Mouse (Mus musculus): ENCODE measurements around the gene Srarp. TPM values are rescaled to one million over a fixed set of nuclear protein-coding genes. Genes with fewer than 3 reads are reported as not detected.

Srarp gene
- not detected in 2 replicates for total RNA-seq (2017)

DNA sequence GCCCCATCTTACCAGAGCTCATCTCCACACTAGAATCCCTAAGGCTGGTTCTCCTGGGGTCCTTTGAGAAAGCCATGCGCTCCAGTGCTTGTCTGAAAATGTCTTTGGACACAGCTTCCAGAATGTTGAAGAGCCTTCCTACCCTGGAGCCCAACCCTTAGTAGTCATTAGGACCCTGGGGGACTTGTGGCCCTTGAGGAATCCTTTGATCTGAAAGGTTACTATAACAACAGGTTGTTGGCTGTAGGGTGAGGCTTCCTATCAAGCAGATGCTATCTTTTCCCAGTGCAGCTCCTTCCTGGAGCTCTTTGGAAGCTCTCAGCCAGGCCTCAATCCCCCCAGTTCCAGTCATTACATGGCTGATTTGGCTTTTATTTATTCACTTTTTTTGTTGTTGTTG lies at the start of gene Srarp:
Gene Srarp (minus strand): TSS at position 132 of the 400 bp plus-strand sequence.
- ATAC-seq (replicated peaks; ENCODE audit: low read depth, poor library complexity, severe bottlenecking): no peak

- ATAC-seq (replicated peaks; ENCODE audit: low read depth, poor library complexity, severe bottlenecking): no peak
Measured at GRCm38 (mm10) chr4:141484071-141484470, 48.2 kb upstream of the Srarp start.

DNA sequence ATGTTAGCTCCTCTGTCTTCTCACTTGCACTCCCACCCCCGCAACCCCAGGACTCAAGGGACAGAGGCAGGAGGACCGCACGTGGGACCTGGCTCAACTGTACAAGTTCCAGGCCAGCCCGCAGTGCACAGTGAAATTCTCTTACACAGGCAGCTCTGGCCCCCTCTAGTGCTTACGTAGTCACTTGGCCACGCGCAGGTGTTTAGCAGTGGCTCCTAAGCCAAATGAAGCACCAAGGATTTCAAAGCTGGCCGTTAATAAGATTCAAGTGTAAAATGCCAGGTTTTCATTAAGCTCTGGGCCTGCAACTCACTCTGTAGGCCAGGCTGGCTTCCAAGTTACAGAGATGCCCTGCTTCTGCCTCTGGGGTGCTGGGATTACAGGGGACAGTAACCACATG lies 43.5 kb upstream of the Srarp start:
- ATAC-seq (replicated peaks; ENCODE audit: low read depth, poor library complexity, severe bottlenecking): no peak

DNA sequence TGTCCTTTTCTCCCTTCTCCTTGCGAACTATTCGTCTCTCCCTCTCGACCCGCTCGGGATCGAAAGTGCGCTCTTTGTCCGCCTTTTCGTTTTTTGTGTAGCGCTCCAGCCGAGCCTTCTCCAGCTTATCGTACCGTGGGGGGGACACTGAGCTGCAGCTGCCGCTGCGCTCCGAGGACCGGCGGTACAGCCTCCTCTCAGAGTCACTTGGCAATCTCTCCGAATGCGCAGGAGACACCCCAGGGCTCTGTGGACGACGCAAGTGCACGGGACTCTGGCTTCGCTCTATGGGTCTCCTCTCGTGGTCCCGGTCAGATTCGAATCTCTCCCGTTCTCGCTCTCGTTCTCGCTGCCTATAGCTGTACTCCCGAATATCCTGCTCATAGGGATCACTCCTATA lies 42.9 kb upstream of the Srarp start:
- ATAC-seq (replicated peaks; ENCODE audit: low read depth, poor library complexity, severe bottlenecking): no peak

DNA sequence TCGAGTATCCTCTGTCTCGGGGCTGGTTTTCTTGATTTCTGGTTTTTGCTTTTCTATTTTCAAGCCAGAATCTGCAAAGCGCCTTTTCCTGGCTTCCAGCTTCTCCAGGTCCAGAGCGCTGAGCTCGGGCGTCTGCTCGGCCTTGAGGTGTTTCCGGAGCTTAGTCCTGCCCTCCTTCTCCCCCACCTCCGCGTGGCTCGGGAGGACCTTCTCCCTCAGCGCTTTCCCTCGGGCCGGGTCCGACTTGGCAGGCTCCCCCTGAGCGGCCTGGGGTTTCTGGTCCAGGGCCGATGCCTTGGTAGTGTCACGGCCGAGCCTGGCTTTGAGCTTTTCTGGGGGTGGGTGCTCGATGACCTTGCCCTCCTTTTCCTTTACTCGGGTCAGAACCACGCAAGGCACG lies 42.3 kb upstream of the Srarp start:
- ATAC-seq (replicated peaks; ENCODE audit: low read depth, poor library complexity, severe bottlenecking): no peak

GRCm38 (mm10) chr4:141477681-141478102 lies 41.8 kb upstream of the Srarp start:
- ATAC-seq (replicated peaks; ENCODE audit: low read depth, poor library complexity, severe bottlenecking): peak; percentile 90

DNA sequence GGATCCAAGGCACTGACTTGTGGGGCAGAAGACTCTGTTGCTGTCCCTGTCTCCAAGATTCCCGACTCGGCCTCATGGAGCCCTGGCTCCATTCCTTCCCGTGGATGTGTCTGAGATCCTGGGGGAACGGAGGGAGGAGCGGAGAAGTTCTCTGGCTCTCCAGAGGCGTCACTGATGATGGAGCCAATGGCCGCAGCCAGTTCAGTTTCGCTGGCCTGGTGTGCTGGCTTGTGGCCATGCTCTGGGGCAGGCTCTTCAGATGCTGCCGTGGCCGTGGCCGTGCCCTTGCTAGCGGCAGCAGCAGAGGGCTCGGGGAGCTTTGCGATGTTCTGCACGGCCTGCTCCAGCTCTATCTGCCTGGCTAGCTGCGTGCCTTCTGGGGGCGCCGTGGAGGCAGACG lies 38.5 kb upstream of the Srarp start:
- ATAC-seq (replicated peaks; ENCODE audit: low read depth, poor library complexity, severe bottlenecking): no peak

- no peak for ATAC-seq (replicated peaks; ENCODE audit: low read depth, poor library complexity, severe bottlenecking)
Measured at GRCm38 (mm10) chr4:141472641-141473321, 36.9 kb upstream of the Srarp start.

DNA sequence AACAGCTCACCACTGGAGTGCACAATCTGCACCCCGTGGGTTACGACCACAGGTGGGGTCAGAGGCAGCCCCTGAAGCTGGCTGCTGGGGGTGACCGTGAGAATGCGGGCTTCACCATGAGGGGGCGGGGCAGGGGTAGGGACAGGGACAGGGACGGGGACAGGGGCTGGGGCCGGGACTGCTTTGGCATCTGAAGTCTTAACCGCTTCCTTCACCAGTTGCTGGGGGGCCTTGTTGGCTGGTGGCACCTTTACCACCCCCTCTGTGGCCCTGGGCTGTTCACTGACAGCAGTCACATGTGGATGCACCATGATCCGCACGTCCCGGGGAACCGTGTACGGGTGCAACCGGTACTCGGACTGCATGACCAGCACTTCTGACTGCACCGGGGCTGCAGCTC lies 35.6 kb upstream of the Srarp start:
- no peak for ATAC-seq (replicated peaks; ENCODE audit: low read depth, poor library complexity, severe bottlenecking)

DNA sequence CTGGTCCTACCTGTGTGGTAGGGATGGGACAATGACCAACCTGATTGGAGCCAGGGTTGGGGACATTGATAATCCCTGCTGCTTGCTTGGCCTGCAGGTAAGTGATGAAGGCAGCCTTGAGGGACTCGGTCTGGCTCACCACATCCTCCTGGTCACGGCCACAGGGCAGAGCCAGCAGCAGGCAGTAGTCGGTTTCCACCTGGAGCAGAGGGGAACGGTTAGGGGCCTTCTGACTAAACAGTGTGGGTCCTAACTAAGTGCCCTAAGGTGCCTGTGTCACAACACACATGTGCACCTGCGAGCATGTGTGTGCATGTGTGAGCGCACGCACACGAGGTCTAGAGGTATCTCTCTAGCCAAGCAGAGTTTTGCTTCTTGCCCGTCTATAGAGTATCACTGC lies 33.4 kb upstream of the Srarp start:
- no peak for ATAC-seq (replicated peaks; ENCODE audit: low read depth, poor library complexity, severe bottlenecking)

DNA sequence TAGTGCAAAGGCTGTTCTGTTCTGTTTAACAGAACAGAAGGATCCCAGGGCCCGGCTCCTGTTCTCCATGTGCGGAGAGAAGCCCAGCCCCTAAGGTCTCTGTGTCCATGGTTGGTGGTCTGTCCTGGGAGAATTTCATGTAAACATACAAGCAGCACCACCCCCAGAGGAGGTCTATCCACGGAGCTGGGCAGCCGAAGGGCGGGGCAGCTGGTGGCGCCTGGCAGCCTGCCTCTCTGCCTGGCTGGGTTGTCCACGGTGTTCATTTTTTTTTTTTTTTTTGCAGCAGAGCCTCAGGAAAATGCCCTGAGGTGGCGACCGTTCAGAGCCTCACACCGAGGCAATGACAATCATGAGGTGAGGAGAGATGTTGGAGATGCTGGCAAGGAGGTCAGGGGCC lies 32.7 kb upstream of the Srarp start:
- no peak for ATAC-seq (replicated peaks; ENCODE audit: low read depth, poor library complexity, severe bottlenecking)

DNA sequence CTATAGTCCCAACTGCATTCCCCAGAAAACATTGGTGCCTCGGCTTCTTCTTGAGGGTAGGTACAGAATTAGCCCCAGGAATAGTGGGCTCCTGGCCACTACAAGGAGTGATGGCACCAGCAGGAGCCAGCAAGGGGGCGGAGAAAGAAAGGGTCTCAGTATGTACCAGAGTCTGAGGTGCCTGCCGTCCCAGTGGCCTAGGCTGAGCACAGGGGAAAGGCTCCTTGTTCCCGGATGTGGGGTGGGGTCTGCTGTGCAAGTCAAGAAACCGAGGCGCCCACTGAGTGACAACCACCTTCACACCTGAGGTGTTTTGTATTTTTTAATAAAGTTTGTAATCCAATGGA lies 31.6 kb upstream of the Srarp start:
- ATAC-seq (replicated peaks; ENCODE audit: low read depth, poor library complexity, severe bottlenecking): no peak

DNA sequence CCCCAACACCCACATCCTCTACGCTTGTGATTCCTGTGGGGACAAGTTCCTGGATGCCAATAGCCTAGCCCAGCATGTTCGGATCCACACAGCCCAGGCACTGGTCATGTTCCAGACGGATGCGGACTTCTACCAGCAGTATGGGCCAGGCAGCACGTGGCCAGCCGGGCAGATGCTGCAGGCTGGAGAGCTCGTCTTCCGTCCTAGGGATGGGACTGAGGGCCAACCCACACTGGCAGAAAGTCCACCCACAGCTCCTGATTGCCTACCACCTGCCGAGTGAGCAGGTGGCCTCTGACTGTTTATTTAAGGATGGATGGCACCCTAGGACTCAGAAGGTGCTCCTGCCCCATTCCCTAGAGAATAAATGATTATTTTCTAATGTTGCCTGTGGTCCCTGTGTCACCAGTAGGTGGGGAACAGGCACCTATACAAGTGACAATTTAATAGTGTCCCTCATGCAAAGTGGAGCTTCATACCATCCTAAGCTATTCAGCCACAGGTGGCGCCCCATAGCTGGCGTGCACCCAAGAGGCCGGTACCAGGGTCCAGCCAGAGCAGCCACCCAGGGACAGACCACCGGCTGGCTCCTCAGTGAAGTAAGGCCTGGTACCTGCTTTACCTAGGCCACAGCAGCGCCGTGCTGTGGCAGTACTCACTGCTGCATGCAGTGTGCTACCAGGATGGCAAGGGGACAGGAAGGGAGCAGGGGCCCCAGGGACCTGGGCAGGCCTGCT lies 31.1 kb upstream of the Srarp start:
- ATAC-seq (replicated peaks; ENCODE audit: low read depth, poor library complexity, severe bottlenecking): no peak

GRCm38 (mm10) chr4:141466289-141466795 lies 30.4 kb upstream of the Srarp start:
- ATAC-seq (replicated peaks; ENCODE audit: low read depth, poor library complexity, severe bottlenecking): no peak

DNA sequence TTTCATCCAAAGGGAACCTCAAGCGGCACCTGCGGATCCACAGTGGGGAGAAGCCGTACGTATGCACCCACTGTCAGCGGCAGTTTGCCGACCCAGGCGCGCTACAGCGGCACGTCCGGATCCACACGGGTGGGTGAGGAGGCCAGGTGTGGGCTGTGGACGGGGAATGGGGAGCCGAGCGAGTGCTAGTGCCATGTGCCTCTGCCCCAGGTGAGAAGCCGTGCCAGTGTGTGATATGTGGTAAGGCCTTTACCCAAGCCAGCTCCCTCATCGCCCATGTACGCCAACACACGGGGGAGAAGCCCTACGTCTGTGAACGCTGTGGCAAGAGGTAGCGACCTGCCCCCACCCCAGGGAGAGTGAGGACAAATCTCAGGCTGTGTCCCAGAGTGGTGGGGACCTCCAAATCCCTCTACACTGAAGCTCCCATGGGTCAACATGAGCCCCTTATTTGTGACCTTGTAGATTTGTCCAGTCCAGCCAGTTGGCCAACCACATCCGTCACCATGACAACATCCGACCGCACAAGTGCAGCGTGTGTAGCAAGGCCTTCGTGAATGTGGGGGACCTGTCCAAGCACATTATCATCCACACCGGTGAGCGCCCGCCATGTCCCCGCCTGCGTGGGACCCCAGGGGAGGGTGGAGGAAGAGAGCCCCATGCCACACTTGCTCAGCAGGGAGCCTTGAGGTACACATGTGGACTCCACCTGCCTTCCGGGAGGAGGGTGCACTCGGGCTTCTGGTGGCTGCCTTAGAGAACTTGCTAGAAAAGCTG lies 29.8 kb upstream of the Srarp start:
- no peak for ATAC-seq (replicated peaks; ENCODE audit: low read depth, poor library complexity, severe bottlenecking)

DNA sequence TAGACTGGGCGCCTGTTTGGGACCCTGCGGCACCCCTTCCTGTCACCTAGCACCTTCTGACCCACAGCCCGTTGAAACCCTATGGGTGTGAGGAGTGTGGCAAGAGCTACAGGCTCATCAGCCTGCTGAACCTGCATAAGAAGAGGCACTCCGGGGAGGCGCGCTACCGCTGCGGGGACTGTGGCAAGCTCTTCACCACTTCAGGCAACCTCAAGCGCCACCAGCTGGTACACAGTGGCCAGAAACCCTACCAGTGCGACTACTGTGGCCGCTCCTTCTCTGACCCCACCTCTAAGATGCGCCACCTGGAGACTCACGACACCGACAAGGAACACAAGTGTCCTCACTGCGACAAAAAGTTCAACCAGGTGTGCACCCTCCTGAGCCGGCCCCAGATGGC lies 28.8 kb upstream of the Srarp start:
- no peak for ATAC-seq (replicated peaks; ENCODE audit: low read depth, poor library complexity, severe bottlenecking)

- no peak for ATAC-seq (replicated peaks; ENCODE audit: low read depth, poor library complexity, severe bottlenecking)
Measured at GRCm38 (mm10) chr4:141463472-141463871, 27.6 kb upstream of the Srarp start.

DNA sequence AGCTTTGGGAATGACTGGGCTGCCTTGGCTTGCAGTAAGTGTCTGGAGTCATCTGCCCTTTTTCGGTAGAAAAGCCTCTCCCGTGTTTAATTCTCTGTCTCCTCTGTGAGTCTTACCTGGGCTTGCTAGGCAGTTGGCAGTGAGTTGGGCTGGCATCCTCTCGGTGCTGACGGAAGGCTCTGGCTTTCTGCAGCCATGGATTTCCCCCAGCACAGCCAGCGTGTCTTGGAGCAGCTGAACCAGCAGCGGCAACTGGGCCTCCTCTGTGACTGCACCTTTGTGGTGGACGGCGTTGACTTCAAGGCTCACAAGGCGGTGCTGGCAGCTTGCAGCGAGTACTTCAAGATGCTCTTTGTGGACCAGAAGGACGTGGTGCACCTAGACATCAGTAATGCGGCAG lies 25.7 kb upstream of the Srarp start:
- no peak for ATAC-seq (replicated peaks; ENCODE audit: low read depth, poor library complexity, severe bottlenecking)

GRCm38 (mm10) chr4:141461088-141461487 lies 25.2 kb upstream of the Srarp start:
- no peak for ATAC-seq (replicated peaks; ENCODE audit: low read depth, poor library complexity, severe bottlenecking)

DNA sequence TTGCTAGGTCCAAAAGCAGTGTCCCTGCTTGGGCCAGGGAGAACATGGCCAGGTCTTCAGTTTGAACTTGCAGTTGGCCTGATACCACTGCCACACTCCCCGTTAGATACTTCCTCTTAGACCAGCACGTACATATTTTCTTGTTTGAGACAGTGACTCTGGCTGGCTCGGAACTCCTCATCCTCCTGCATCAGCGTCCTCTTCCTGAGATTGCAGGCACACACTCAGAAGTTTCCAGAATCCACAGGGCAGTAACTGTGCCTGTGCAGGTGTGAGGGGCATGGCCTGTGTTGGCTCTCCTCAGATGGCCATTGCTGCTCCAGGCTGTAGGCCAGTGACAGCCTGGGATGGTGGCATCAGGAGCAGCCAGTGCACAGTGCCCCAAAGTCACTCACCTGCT lies 24.6 kb upstream of the Srarp start:
- no peak for ATAC-seq (replicated peaks; ENCODE audit: low read depth, poor library complexity, severe bottlenecking)

DNA sequence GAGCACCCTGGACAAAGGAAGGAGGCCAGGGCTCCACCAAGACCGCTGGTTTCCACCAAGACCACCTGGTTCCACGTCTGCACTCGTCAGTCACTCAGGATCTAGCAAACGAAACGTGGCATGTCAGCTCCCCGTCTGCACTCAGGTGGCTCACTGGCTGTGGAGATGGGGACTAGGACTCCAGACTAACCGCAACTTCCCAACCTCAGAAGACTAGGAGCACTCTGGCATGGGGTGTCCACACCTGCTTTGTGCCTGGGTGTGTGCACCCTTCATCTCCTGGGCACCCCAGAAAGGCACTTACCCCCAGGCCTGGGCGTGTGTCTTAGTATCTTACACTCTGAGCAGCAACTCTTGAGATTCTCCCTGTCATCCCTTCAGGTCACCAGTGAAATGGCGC lies 23.9 kb upstream of the Srarp start:
- ATAC-seq (replicated peaks; ENCODE audit: low read depth, poor library complexity, severe bottlenecking): no peak

All from common myeloid progenitor, adult 5-6 weeks (primary cell).